Mouse (Mus musculus): ENCODE measurements around the gene Akap8l. TPM values are rescaled to one million over a fixed set of nuclear protein-coding genes. Genes with fewer than 3 reads are reported as not detected.

Gene Akap8l
- polyA plus RNA-seq, 1 experiment from 2014 or later, result 59.0 TPM

DNA sequence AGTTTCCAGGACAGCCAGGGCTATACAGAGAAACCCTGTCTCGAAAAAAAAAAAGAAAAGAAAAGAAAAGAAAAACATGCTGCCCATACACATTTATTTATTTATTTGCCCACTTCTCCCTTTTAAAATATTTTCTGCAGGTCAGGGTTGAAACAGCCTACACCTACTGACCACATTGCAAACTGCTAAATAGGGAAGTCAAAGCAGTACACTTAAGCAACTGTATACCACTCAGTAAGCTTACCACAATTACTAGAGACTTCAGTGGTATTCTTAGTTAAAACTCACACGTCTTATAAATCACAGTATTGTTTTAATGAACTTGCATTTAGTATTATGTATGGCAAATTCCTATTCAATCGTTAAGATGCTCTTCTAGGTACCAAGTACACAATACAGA lies 69.8 kb downstream of the Akap8l start:
- H3K27ac ChIP-seq (ENCODE audit: low read depth, low read length), result no peak overlapping the region
- H3K4me3 ChIP-seq (ENCODE audit: low read depth, low read length), result no peak overlapping the region
- H3K36me3 ChIP-seq (ENCODE audit: control insufficient read depth, insufficient read depth, low read length), result no peaks in the 10 kb centered on the region
- H3K9me3 ChIP-seq (replicated peaks; ENCODE audit: control insufficient read depth, low read length), result no peaks in the 10 kb centered on the region
- no peaks in the 10 kb centered on the region for H3K27me3 ChIP-seq (ENCODE audit: control insufficient read depth, insufficient read depth, low read length)
- H3K4me2 ChIP-seq, result no peak overlapping the region
- H3K4me1 ChIP-seq (ENCODE audit: control insufficient read depth, insufficient read depth, low read length), result peaks cover 14% of the 10 kb centered on the region
- WGBS (ENCODE audit: insufficient replicate concordance), result 84% methylated on average over 3 of the region's 3 CpGs
- no peak overlapping the region for H3K9ac ChIP-seq (ENCODE audit: low read depth, low read length)
- ATAC-seq (replicated peaks; ENCODE audit: insufficient number of reproducible peaks, low FRiP score, low TSS enrichment), result no peak

DNA sequence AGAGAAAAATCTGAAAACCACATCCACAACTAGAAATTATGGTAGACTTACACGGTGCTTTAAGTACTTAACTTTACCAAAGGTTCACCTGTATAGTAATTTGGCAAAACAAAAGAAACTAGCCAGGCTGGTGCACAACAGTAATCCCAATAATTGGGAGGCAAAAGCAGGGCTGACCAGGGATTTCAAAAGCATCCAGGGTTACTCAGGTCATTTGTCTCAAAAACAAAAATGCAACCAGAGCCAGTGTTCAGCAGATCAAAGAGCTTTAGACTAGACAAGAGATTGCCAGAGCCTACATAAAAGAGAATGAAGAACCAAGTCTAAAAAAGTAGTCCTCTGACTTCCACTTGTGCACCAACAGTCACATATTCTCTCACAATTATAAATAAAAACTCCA lies 73.2 kb downstream of the Akap8l start:
- WGBS (ENCODE audit: insufficient replicate concordance), result 92% methylated on average over 1 of the region's 1 CpGs

DNA sequence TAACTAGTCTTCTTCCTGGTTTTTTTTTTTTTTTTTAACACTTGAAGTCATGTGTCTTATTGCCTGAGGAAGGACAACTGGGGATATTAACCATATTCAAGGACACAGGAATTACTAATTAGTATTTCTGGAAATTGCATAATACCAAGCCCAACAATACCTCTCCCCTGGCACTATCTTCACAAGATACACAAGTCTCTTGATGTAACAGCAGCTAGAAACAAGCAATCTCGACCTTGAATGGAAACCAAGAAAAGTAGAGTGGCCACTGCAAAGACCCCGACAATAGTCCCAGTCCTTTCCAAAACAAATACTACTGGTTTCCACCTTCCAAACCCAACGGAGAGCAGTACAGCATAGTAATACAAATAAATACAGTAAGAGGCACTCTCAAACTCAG lies 74.8 kb downstream of the Akap8l start:
- Histone ChIP-seq H3K36me3 (ENCODE audit: control insufficient read depth, insufficient read depth, low read length) (no peaks in the 10 kb centered on the region), H3K4me1 (ENCODE audit: control insufficient read depth, insufficient read depth, low read length) (peaks cover 7% of the 10 kb centered on the region), H3K4me2 (no peak overlapping the region), H3K9me3 (replicated peaks; ENCODE audit: control insufficient read depth, low read length) (no peaks in the 10 kb centered on the region), H3K4me3 (ENCODE audit: low read depth, low read length) (no peak overlapping the region), H3K27ac (ENCODE audit: low read depth, low read length) (no peak overlapping the region), H3K27me3 (ENCODE audit: control insufficient read depth, insufficient read depth, low read length) (no peaks in the 10 kb centered on the region), H3K9ac (ENCODE audit: low read depth, low read length) (no peak overlapping the region)
- ATAC-seq (replicated peaks; ENCODE audit: insufficient number of reproducible peaks, low FRiP score, low TSS enrichment), result no peak
- WGBS (ENCODE audit: insufficient replicate concordance), result 81% methylated on average over 3 of the region's 3 CpGs

More for the DNA sequence above, 73.2 kb downstream of the Akap8l start:
- Histone ChIP-seq H3K27ac (ENCODE audit: low read depth, low read length) (no peak overlapping the region), H3K9ac (ENCODE audit: low read depth, low read length) (no peak overlapping the region), H3K4me2 (no peak overlapping the region), H3K36me3 (ENCODE audit: control insufficient read depth, insufficient read depth, low read length) (no peaks in the 10 kb centered on the region), H3K9me3 (replicated peaks; ENCODE audit: control insufficient read depth, low read length) (no peaks in the 10 kb centered on the region), H3K4me1 (ENCODE audit: control insufficient read depth, insufficient read depth, low read length) (peaks cover 10% of the 10 kb centered on the region), H3K27me3 (ENCODE audit: control insufficient read depth, insufficient read depth, low read length) (no peaks in the 10 kb centered on the region), H3K4me3 (ENCODE audit: low read depth, low read length) (no peak overlapping the region)
- no peak for ATAC-seq (replicated peaks; ENCODE audit: insufficient number of reproducible peaks, low FRiP score, low TSS enrichment)

Small RNA genes within 50 kb of the gene (microRNA-seq; reads per million reads assigned to microRNA genes)
- gene Gm22201 (ENCODE audit: borderline number of aligned reads), result not detected

Other genes starting within 250 kb of the Akap8l start
- gene Notch3, start 183.8 kb downstream of the Akap8l start, polyA plus RNA-seq (2014; fragmentation: Nextera tagmentation; extraction: Ambion mirVana), result 6.8 and 6.9 TPM in 2 replicates
- not detected in 2 replicates for gene Ephx3, start 161.1 kb downstream of the Akap8l start, polyA plus RNA-seq (2014; fragmentation: Nextera tagmentation; extraction: Ambion mirVana)
- gene Brd4, start 65.9 kb downstream of the Akap8l start, polyA plus RNA-seq (2014; fragmentation: Nextera tagmentation; extraction: Ambion mirVana), result 67.1 and 76.2 TPM in 2 replicates
- 44.2 and 44.3 TPM in 2 replicates for gene Akap8, start 29.4 kb downstream of the Akap8l start, polyA plus RNA-seq (2014; fragmentation: Nextera tagmentation; extraction: Ambion mirVana)
- gene Wiz, start 38.8 kb upstream of the Akap8l start, polyA plus RNA-seq (2014; fragmentation: Nextera tagmentation; extraction: Ambion mirVana), result 16.2 and 17.6 TPM in 2 replicates
- gene Rasal3, start 53.0 kb upstream of the Akap8l start, polyA plus RNA-seq (2014; fragmentation: Nextera tagmentation; extraction: Ambion mirVana), result 0.94 and 1.3 TPM in 2 replicates
- 0.34 TPM in 1 of 2 replicates, not detected in the other for gene Pglyrp2, start 73.6 kb upstream of the Akap8l start, polyA plus RNA-seq (2014; fragmentation: Nextera tagmentation; extraction: Ambion mirVana)
- gene Cyp4f39, start 102.1 kb upstream of the Akap8l start, polyA plus RNA-seq (2014; fragmentation: Nextera tagmentation; extraction: Ambion mirVana), result not detected in 2 replicates
- 4.6 and 5.1 TPM in 2 replicates for gene Cyp4f17, start 155.4 kb upstream of the Akap8l start, polyA plus RNA-seq (2014; fragmentation: Nextera tagmentation; extraction: Ambion mirVana)
- gene Cyp4f16, start 186.0 kb upstream of the Akap8l start, polyA plus RNA-seq (2014; fragmentation: Nextera tagmentation; extraction: Ambion mirVana), result 12.6 and 15.9 TPM in 2 replicates